ENCODE assay signal across 9 mouse cellular contexts in the genomic region with DNA sequence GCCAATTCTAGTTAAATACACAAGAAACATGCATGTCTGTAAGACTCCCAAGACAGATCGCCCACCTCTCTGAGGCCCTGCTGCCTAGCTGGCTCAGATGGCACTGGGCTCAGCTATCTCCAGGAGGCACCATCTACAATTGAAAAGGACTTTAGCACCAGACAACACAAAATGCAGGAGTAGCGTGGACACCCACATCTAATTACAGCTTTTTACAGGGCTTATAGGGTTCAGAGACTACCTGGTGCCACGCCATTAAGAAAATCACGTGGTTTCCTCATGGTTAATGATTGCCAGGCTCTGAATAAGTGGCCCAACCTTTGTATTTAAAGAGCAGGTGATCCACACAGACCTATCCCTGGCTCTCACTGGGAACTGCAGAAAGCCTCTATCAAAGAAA. TPM values are rescaled to one million over a fixed set of nuclear protein-coding genes. Genes with fewer than 3 reads are reported as not detected.
DNase-seq lines count a peak whose midpoint lies in the region; ATAC-seq lines count a peak whose summit lies in the region.
"Had no signal": no experiment of that assay in that cellular context is flagged by ENCODE, and none has a peak within 500 bp of the region (broad histone marks: within the 10 kb centered on the region; RNA-seq: fewer than 3 reads in every experiment).

No protein-coding gene starts in this region.

- no peaks in the 10 kb centered on the region for H3K27me3 ChIP-seq in embryonic facial prominence, embryonic 14.5 days (replicated peaks; ENCODE audit: control insufficient read depth, insufficient read depth, low read length)
- H3K27me3 ChIP-seq in hindbrain, embryonic 10.5 days (ENCODE audit: insufficient read depth, poor library complexity, severe bottlenecking), result no peaks in the 10 kb centered on the region
- H3K27me3 ChIP-seq in hindbrain, embryonic 13.5 days, result 0 out of 2 replicates have a peak, but pooled peaks cover 3% of the 10 kb centered on the region

- ATAC-seq in embryonic facial prominence, embryonic 14.5 days (ENCODE audit: low read depth), result 0 out of 2 replicates have a peak, but pooled peaks have one; percentile 8
- ATAC-seq in hindbrain, embryonic 13.5 days (ENCODE audit: low FRiP score), result no peak

- H3K4me1 ChIP-seq in embryonic facial prominence, embryonic 14.5 days (ENCODE audit: control insufficient read depth, insufficient read depth, low read length), result no peaks in the 10 kb centered on the region
- peaks cover 8% of the 10 kb centered on the region; the same call in 1 of the 2 replicates for H3K4me1 ChIP-seq in hindbrain, embryonic 10.5 days (replicated peaks)
- H3K4me1 ChIP-seq in hindbrain, embryonic 13.5 days (replicated peaks), result peaks cover 4% of the 10 kb centered on the region

- H3K4me3 ChIP-seq in embryonic facial prominence, embryonic 14.5 days (ENCODE audit: low read depth, low read length), result no peak overlapping the region
- H3K4me3 ChIP-seq in hindbrain, embryonic 10.5 days, result no peak overlapping the region
- H3K4me3 ChIP-seq in hindbrain, embryonic 13.5 days, result no peak overlapping the region

- H3K36me3 ChIP-seq in embryonic facial prominence, embryonic 14.5 days (ENCODE audit: control insufficient read depth, insufficient read depth, low read length), result no peaks in the 10 kb centered on the region
- no peaks in the 10 kb centered on the region for H3K36me3 ChIP-seq in hindbrain, embryonic 10.5 days
- H3K36me3 ChIP-seq in hindbrain, embryonic 13.5 days, result no peaks in the 10 kb centered on the region

- H3K4me2 ChIP-seq in embryonic facial prominence, embryonic 14.5 days (ENCODE audit: low read depth, low read length), result no peak overlapping the region
- H3K4me2 ChIP-seq in hindbrain, embryonic 13.5 days, result no peak overlapping the region

- 47% methylated on average over 4 of the region's 4 CpGs for WGBS in embryonic facial prominence, embryonic 14.5 days
- 67% methylated on average over 4 of the region's 4 CpGs for WGBS in hindbrain, embryonic 10.5 days
- WGBS in hindbrain, embryonic 13.5 days, result 55% methylated on average over 4 of the region's 4 CpGs

- H3K9me3 ChIP-seq in embryonic facial prominence, embryonic 14.5 days (ENCODE audit: control insufficient read depth, low read length), result no peaks in the 10 kb centered on the region
- no peaks in the 10 kb centered on the region for H3K9me3 ChIP-seq in hindbrain, embryonic 10.5 days
- H3K9me3 ChIP-seq in hindbrain, embryonic 13.5 days, result no peaks in the 10 kb centered on the region

- DNase-seq in heart, adult 11 months, result peak; percentile 84
- no peak for DNase-seq in heart, postnatal 4 days
- no peak for DNase-seq in embryonic facial prominence, embryonic 14.5 days (ENCODE audit: low spot score)
- peak; percentile 79 to 92 for DNase-seq in kidney, postnatal 36 days
- DNase-seq in lung, postnatal 25 days (ENCODE audit: low spot score), result peak; percentile 47
- DNase-seq in hindbrain, embryonic 10.5 days (ENCODE audit: low spot score), result no peak
- no peak for DNase-seq in gastrocnemius, adult 18-20 months (ENCODE audit: low spot score)

- H3K27ac ChIP-seq in embryonic facial prominence, embryonic 14.5 days (replicated peaks; ENCODE audit: low read depth, low read length), result no peak overlapping the region
- H3K27ac ChIP-seq in hindbrain, embryonic 10.5 days, result no peak overlapping the region
- no peak overlapping the region for H3K27ac ChIP-seq in hindbrain, embryonic 13.5 days

- H3K9ac ChIP-seq in embryonic facial prominence, embryonic 14.5 days (ENCODE audit: low read depth, low read length), result no peak overlapping the region
- H3K9ac ChIP-seq in hindbrain, embryonic 13.5 days, result no peak overlapping the region

RNA-seq across cellular contexts. Expression of a gene that starts 15.9 kb away (rescaled TPM):
- total RNA-seq in heart, postnatal 4 days (2021), result 10 to 100 TPM; 40.6 to 44.4 TPM
- polyA plus RNA-seq in embryonic facial prominence, embryonic 14.5 days (2014; fragmentation: Nextera tagmentation; extraction: Ambion mirVana), result 86.4 and 95.1 TPM in 2 replicates
- polyA plus RNA-seq in hindbrain, embryonic 10.5 days (2016; fragmentation: Nextera tagmentation; extraction: Ambion mirVana), result 145 and 157 TPM in 2 replicates
- polyA plus RNA-seq in hindbrain, embryonic 13.5 days (2015; fragmentation: Nextera tagmentation; extraction: Ambion mirVana), result 88.0 and 88.8 TPM in 2 replicates
- total RNA-seq in gastrocnemius, adult 18-20 months (2021), result 10 to 100 TPM; 13.6 to 14.8 TPM

RNA-seq across cellular contexts. Expression of a gene that starts 58.0 kb away (rescaled TPM):
- not detected for total RNA-seq in heart, postnatal 4 days (2021)
- polyA plus RNA-seq in embryonic facial prominence, embryonic 14.5 days (2014; fragmentation: Nextera tagmentation; extraction: Ambion mirVana), result 0.38 TPM in 1 of 2 replicates, not detected in the other
- polyA plus RNA-seq in hindbrain, embryonic 10.5 days (2016; fragmentation: Nextera tagmentation; extraction: Ambion mirVana), result not detected in 2 replicates
- 0.34 TPM in 1 of 2 replicates, not detected in the other for polyA plus RNA-seq in hindbrain, embryonic 13.5 days (2015; fragmentation: Nextera tagmentation; extraction: Ambion mirVana)
- total RNA-seq in gastrocnemius, adult 18-20 months (2021), result not detected
- total RNA-seq: gastrocnemius, postnatal 4 days had no signal

Comparison
In these comparisons a context has a peak if more than half of its experiments do, and no peak if none do; other contexts are left out.
1. DNase-seq: peak in heart, adult 11 months (single experiment), kidney, postnatal 36 days (2 of 2) and lung, postnatal 25 days (single experiment); none in heart, postnatal 4 days (single experiment), embryonic facial prominence, embryonic 14.5 days (single experiment), hindbrain, embryonic 10.5 days (single experiment) and gastrocnemius, adult 18-20 months (single experiment).